Mouse (Mus musculus) midbrain, embryonic 13.5 days (tissue): ENCODE data around the gene Ripply3. TPM values are rescaled to one million over a fixed set of nuclear protein-coding genes. Genes with fewer than 3 reads are reported as not detected.

Experiments used
- ATAC-seq: fragments of 200-750 bp; cut with Nextera tagmentation; 2 replicates; pipeline ENCODE4 v1.8.0; 2017; ENCODE audit warnings: mild to moderate bottlenecking, moderate TSS enrichment, moderate library complexity
- H3K27ac ChIP-seq: fragments of 300-500 bp; sonication (generic); 2 replicates; pipeline ENCODE4 v1.5.1; 2015; ENCODE audit warnings: inconsistent platforms, mild to moderate bottlenecking, moderate library complexity
- H3K27me3 ChIP-seq: fragments of 300-500 bp; sonication (generic); 2 replicates; pipeline ENCODE4 v1.6.1; 2015; ENCODE audit warnings: mild to moderate bottlenecking, inconsistent platforms
- H3K36me3 ChIP-seq: fragments of 300-500 bp; sonication (generic); 2 replicates; pipeline ENCODE4 v1.6.1; 2015; ENCODE audit warnings: mild to moderate bottlenecking, inconsistent platforms
- H3K4me1 ChIP-seq: fragments of 300-500 bp; sonication (generic); replicated peaks from 2 replicates; pipeline ENCODE4 v1.6.1; 2015; ENCODE audit warnings: inconsistent platforms
- H3K4me2 ChIP-seq: fragments of 300-500 bp; sonication (generic); replicated peaks from 2 replicates; pipeline ENCODE4 v1.6.1; 2015; ENCODE audit warnings: moderate library complexity, mild to moderate bottlenecking, inconsistent platforms
- H3K4me3 ChIP-seq: fragments of 300-500 bp; sonication (generic); replicated peaks from 2 replicates; pipeline ENCODE4 v1.5.1; 2015; ENCODE audit warnings: mild to moderate bottlenecking, inconsistent platforms
- H3K9ac ChIP-seq: fragments of 300-500 bp; sonication (generic); replicated peaks from 2 replicates; pipeline ENCODE4 v1.6.1; 2015; ENCODE audit warnings: mild to moderate bottlenecking, inconsistent platforms
- H3K9me3 ChIP-seq: fragments of 300-500 bp; sonication (generic); 2 replicates; pipeline ENCODE4 v1.6.1; 2016; ENCODE audit warnings: mild to moderate bottlenecking, inconsistent platforms
- WGBS: fragments of 180-500 bp; shearing (Covaris S2); methylation state at CpG from one replicate; pipeline ENCODE4 v1.1.7; 2015; 5-methylcytosine and 5-hydroxymethylcytosine counted together
- polyA plus RNA-seq: library from polyadenylated mRNA; unstranded; fragments of >200 nt; fragmentation: Nextera tagmentation; extraction: Ambion mirVana; gene quantifications from 2 replicates; pipeline ENCODE4 v1.2.1, GENCODE M21; 2015

The Ripply3 gene
- polyA plus RNA-seq, 1 experiment from 2014 or later = 1.3 TPM

DNA sequence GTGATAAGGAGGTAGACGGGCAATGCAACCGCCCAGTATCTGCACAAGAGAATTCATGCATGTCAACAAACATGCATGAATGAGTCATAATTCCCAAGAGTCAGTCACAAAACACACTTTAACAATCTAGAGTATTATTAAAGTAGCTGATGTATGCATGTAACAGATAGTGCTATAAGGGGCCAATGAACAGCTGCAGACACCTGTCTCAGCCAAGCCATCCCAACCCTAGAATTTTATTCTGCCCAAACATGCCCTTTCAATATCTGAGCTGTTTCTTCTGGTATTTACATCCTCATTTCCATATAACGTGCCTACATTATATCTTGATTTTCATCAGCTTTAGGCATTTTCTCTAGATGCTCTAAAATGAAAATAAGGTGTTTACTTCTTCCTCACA is 37.2 kb downstream of the Ripply3 start:
- no peak overlapping the region for H3K4me2 ChIP-seq
- no peaks in the 10 kb centered on the region for H3K9me3 ChIP-seq
- H3K4me1 ChIP-seq = peaks cover 30% of the 10 kb centered on the region
- H3K27me3 ChIP-seq = no peaks in the 10 kb centered on the region
- no peak overlapping the region for H3K4me3 ChIP-seq
- no peak overlapping the region for H3K9ac ChIP-seq
- 95% methylated on average over 3 of the region's 3 CpGs for WGBS
- no peak for ATAC-seq
- H3K36me3 ChIP-seq = peaks cover 12% of the 10 kb centered on the region
- H3K27ac ChIP-seq = no peak overlapping the region

DNA sequence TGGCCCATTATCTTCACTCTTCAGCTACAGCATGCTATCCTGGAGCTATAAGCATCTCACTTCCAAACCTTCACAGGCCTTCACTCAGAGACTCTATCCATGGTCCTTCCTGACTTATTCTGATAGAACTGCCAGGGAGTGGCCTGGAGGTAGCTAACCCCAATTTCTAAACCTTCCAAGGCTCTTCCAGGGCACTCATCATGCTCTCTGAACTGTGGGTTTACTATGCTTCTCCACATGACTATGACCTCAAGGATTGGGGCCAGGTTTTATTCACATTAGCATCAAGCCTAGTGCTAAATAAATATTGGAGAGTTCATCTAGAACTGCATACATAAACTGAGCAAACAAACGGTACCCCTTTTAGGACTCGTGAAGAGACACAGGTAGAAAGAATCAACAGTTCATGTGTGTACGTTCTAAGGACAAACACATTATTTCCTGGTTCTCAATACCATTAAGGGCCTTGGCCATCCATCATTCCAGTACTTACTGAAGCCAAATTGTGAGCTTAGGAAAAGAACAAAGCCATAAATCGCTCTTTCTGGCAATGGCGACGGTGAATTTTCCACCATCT is 41.5 kb downstream of the Ripply3 start:
- H3K27me3 ChIP-seq = no peaks in the 10 kb centered on the region
- peak overlapping the region; percentile 90 for H3K4me3 ChIP-seq
- ATAC-seq = no peak; the same call in 1 of the 2 replicates
- H3K4me2 ChIP-seq = peak overlapping the region; percentile 81
- peaks cover 4% of the 10 kb centered on the region for H3K36me3 ChIP-seq
- H3K27ac ChIP-seq = peak overlapping the region; percentile 99
- peaks cover 41% of the 10 kb centered on the region for H3K4me1 ChIP-seq
- WGBS = 8% methylated on average over 6 of the region's 6 CpGs
- peak overlapping the region; percentile 87 for H3K9ac ChIP-seq
- H3K9me3 ChIP-seq = no peaks in the 10 kb centered on the region

DNA sequence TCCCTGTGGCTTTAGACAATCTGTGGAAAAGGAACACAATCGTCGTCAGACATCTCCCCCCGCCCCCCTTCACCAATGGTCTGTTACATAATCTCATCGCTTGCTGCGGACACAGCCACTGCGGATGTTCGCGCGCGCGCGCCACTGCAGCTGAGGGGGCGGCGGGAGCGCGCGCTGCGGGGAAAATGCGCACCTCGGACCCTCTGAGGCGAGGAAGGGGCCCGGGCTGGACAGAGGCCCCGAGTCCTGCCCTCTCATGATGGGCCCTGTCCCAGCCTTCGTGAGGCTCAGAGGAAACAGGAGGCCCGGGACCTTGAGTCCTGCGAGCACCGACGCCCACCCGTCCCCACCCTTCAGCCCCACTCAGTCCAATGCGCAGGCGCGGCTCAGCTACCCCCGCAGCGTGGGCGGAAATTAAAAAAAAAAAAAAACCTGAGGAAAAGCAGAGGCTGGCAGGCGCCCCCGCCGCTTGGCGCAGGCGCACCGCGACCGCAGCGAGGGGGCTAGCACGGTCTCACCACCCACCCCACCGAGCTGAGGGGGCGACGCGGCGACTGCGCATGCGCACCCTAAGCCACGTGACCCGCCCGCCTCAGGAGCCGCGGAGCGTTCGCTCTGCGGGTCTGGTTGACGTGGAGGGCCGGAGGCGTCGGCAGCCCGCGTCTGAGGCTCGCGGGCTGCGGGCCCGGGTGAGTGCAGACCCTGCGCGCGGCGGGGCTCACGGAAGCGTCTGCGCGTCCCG is 42.1 kb downstream of the Ripply3 start, which contains the start of gene Ttc3:
Gene Ttc3 (plus strand): TSS at position 446 of the 742 bp plus-strand sequence.
- peak; percentile 88 for ATAC-seq
- H3K27ac ChIP-seq = peak within 1 kb of the TSS; percentile 99
- peak within 1 kb of the TSS; percentile 99 for H3K9ac ChIP-seq
- no peaks in the 10 kb centered on the region for H3K36me3 ChIP-seq
- peak within 1 kb of the TSS; percentile 90 for H3K4me3 ChIP-seq
- under 1% methylated on average over 78 of the region's 79 CpGs for WGBS
- H3K4me1 ChIP-seq = peaks cover 45% of the 10 kb centered on the region
- H3K9me3 ChIP-seq = no peaks in the 10 kb centered on the region
- peak within 1 kb of the TSS; percentile 81 for H3K4me2 ChIP-seq
- no peaks in the 10 kb centered on the region for H3K27me3 ChIP-seq

DNA sequence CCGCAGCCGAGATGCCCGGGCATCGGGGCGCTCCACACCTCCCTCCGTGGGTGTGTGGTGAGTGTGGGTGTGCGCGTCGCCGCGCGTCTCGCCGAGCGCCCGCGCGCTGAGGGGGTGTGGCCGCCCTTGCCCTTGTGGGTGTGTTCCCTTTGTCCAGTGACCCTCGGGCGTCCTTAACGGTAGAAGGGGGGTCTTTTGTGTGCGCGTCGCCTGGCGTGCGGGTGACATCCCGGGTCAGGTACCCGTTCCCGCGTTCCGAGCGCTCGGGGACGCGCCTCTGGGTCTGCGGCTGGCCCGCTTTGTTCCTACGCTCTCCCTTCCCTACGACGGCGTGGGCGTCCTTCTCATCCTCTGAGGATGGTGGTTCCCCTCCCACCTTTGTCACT is 42.7 kb downstream of the Ripply3 start:
- under 1% methylated on average over 42 of the region's 43 CpGs for WGBS
- Histone ChIP-seq H3K27ac (peak overlapping the region; percentile 99), H3K36me3 (no peaks in the 10 kb centered on the region), H3K9ac (peak overlapping the region; percentile 99), H3K27me3 (no peaks in the 10 kb centered on the region), H3K4me3 (peak overlapping the region; percentile 90), H3K9me3 (no peaks in the 10 kb centered on the region), H3K4me1 (peaks cover 45% of the 10 kb centered on the region), H3K4me2 (peak overlapping the region; percentile 60)
- ATAC-seq = peak; percentile 79

DNA sequence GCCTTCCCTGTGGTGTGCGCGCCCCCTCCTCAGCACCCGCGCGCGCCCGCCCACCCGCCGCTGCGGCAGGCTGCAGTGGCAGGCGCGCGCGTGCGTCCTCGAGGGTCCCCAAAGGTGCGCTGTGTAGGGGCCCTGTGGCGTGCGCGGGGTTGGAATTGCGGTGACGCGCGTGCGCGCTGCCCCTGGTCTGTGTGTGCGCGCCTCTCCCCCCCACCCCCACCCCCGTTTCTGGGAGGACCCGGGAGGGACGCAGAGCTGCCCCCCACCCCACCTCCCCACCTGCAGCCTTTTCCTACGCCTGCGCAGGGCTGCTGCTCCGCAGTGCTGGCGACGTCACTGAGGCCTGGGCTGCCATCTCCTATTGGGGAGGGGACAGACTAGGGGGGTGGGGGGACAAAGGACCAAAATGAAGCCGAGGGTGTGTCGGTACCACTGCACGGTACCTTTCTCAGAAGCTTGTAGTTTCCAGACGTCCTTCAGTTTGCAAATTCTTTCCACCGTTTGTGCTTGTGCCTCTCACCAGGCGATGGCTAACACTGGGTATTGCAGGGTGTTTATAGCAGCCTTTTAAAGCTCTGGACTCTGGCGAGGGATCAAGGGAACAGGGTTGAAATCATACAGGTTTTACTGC is 43.2 kb downstream of the Ripply3 start, which contains the start of gene Pigp:
Gene Pigp (minus strand): TSS at position 542 of the 631 bp plus-strand sequence.
- Histone ChIP-seq H3K4me2 (peak within 1 kb of the TSS; percentile 60), H3K27me3 (no peaks in the 10 kb centered on the region), H3K9ac (peak within 1 kb of the TSS; percentile 99), H3K4me1 (peaks cover 45% of the 10 kb centered on the region), H3K27ac (peak within 1 kb of the TSS; percentile 99), H3K36me3 (no peaks in the 10 kb centered on the region), H3K9me3 (no peaks in the 10 kb centered on the region), H3K4me3 (peak within 1 kb of the TSS; percentile 90)
- under 1% methylated on average over 30 of the region's 43 CpGs for WGBS
- ATAC-seq = peak; percentile 89

DNA sequence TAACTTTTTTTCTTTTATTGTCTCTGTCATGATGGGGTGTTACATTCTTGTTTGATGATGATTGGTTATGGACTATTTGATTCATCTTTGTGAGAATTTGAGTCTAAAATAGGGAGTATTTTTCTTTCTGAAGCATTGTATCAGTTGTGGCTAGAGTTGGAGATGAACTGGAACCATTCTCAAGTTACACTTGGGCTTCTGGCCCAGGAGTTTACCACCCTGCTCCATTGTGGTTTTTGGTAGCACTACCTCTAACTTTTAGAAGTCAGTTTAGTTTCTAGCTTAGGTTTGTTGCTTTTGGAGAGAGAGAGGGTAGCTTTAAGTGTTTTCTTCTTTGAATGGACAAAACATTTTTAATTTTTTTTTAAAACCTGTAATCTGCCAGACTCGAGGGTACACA is 51.2 kb downstream of the Ripply3 start:
- Histone ChIP-seq H3K4me3 (no peak overlapping the region), H3K36me3 (no peaks in the 10 kb centered on the region), H3K27me3 (no peaks in the 10 kb centered on the region), H3K4me1 (peaks cover 31% of the 10 kb centered on the region), H3K4me2 (no peak overlapping the region), H3K27ac (no peak overlapping the region), H3K9me3 (no peaks in the 10 kb centered on the region), H3K9ac (no peak overlapping the region)
- WGBS = 94% methylated on average over 1 of the region's 1 CpGs
- no peak for ATAC-seq

DNA sequence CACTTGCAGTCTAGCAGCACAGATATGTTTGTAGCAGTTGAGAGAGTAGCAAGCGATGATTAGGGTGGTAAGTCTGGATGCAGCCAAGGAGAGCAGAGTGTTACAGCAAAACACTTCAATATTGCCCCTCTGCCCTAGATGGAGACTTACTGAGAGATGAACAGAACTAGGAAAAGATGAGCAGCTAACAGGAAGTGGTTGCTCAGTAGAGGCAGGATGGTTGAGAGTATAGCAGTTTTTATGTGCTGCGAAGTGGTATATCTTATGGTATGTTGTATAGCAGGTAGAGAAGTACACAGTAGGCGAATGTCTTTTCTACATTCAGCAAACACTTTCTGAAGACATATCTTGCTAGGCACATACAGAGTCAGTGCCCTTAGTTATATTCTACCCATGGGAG is 55.1 kb downstream of the Ripply3 start:
- H3K27me3 ChIP-seq = no peaks in the 10 kb centered on the region
- WGBS = 96% methylated on average over 3 of the region's 3 CpGs
- no peaks in the 10 kb centered on the region for H3K9me3 ChIP-seq
- H3K27ac ChIP-seq = no peak overlapping the region
- H3K36me3 ChIP-seq = peaks cover 8% of the 10 kb centered on the region; the same call in 1 of the 2 replicates
- no peak for ATAC-seq
- peaks cover 30% of the 10 kb centered on the region for H3K4me1 ChIP-seq
- H3K4me3 ChIP-seq = no peak overlapping the region
- H3K9ac ChIP-seq = no peak overlapping the region
- H3K4me2 ChIP-seq = no peak overlapping the region

Other genes starting within 250 kb of the Ripply3 start
- gene Sim2, start 243.5 kb upstream of the Ripply3 start, polyA plus RNA-seq = 0.24 and 0.44 TPM in 2 replicates
- gene Hlcs, start 14.8 kb upstream of the Ripply3 start, polyA plus RNA-seq = 9.2 and 9.8 TPM in 2 replicates
- gene Ttc3, start 42.2 kb downstream of the Ripply3 start, polyA plus RNA-seq = 803 and 871 TPM in 2 replicates
- gene Pigp, start 43.4 kb downstream of the Ripply3 start, polyA plus RNA-seq = 134 and 157 TPM in 2 replicates
- gene Vps26c, start 198.4 kb downstream of the Ripply3 start, polyA plus RNA-seq = 72.4 and 80.7 TPM in 2 replicates
- gene Dyrk1a, start 241.6 kb downstream of the Ripply3 start, polyA plus RNA-seq = 11.7 and 12.7 TPM in 2 replicates